Mouse (Mus musculus) spleen, adult 18-20 months (tissue): ENCODE data around the gene Rpsa.
A peak's percentile ranks its signal among the peaks of the same experiment; 100 is the strongest.
"Not testable (repeated sequence)": the region's sequence is repeated elsewhere in the genome, so short reads cannot be mapped to it uniquely, and the experiment has no call there.

Experiments
- DNase-seq, 2 experiments: peaks; one replicate each; pipeline ENCODE4 v3.0.0; 2022; ENCODE audit warnings: mixed read lengths in 2 of 2

Gene Rpsa

GRCm38 (mm10) chr9:120127538-120128251, at the start of gene Rpsa:
Gene Rpsa (plus strand): TSS chr9:120127689.
- peak; percentile 90 to 95 for DNase-seq

GRCm38 (mm10) chr9:120078241-120078640, 49.2 kb upstream of the Rpsa start:
- DNase-seq, result no peak

- no peak for DNase-seq
Measured at GRCm38 (mm10) chr9:120079901-120080300, 47.6 kb upstream of the Rpsa start.

GRCm38 (mm10) chr9:120080546-120081108, 46.9 kb upstream of the Rpsa start:
- DNase-seq, result no peak

GRCm38 (mm10) chr9:120081247-120081646, 46.2 kb upstream of the Rpsa start:
- no peak for DNase-seq

GRCm38 (mm10) chr9:120081967-120082366, 45.5 kb upstream of the Rpsa start:
- DNase-seq, result no peak

GRCm38 (mm10) chr9:120082691-120083090, 44.8 kb upstream of the Rpsa start:
- no peak for DNase-seq

GRCm38 (mm10) chr9:120083158-120083894, 44.2 kb upstream of the Rpsa start:
- no peak for DNase-seq

- no peak for DNase-seq
Measured at GRCm38 (mm10) chr9:120084406-120084805, 43.1 kb upstream of the Rpsa start.

- DNase-seq, result no peak
Measured at GRCm38 (mm10) chr9:120089125-120089524, 38.4 kb upstream of the Rpsa start.

GRCm38 (mm10) chr9:120091086-120091485, 36.4 kb upstream of the Rpsa start:
- DNase-seq, result no peak

- DNase-seq, result no peak
Measured at GRCm38 (mm10) chr9:120091696-120092238, 35.7 kb upstream of the Rpsa start, which contains the start of gene Ccr8. Gene Ccr8 (plus strand): TSS chr9:120092114.

GRCm38 (mm10) chr9:120093701-120094100, 33.8 kb upstream of the Rpsa start:
- no peak for DNase-seq

GRCm38 (mm10) chr9:120095886-120096285, 31.6 kb upstream of the Rpsa start:
- DNase-seq, result no peak

GRCm38 (mm10) chr9:120098682-120099081, 28.8 kb upstream of the Rpsa start:
- DNase-seq, result peak in 1 of 2 experiments; percentile 56

GRCm38 (mm10) chr9:120099304-120099703, 28.2 kb upstream of the Rpsa start:
- no peak for DNase-seq

- no peak for DNase-seq
Measured at GRCm38 (mm10) chr9:120101165-120101564, 26.3 kb upstream of the Rpsa start.

GRCm38 (mm10) chr9:120108953-120109352, 18.5 kb upstream of the Rpsa start:
- DNase-seq, result not testable (repeated sequence)

GRCm38 (mm10) chr9:120110211-120111018, 17.1 kb upstream of the Rpsa start, which contains the start of gene Slc25a38:
Gene Slc25a38 (plus strand): TSS chr9:120110374.
- DNase-seq, result peak; percentile 91 to 94

GRCm38 (mm10) chr9:120111156-120111945, 16.1 kb upstream of the Rpsa start:
- no peak for DNase-seq

GRCm38 (mm10) chr9:120112472-120112871, 15.0 kb upstream of the Rpsa start:
- DNase-seq, result no peak

- no peak for DNase-seq
Measured at GRCm38 (mm10) chr9:120113456-120113855, 14.0 kb upstream of the Rpsa start.
